Mouse (Mus musculus): ENCODE results near the gene Theg.

DNA sequence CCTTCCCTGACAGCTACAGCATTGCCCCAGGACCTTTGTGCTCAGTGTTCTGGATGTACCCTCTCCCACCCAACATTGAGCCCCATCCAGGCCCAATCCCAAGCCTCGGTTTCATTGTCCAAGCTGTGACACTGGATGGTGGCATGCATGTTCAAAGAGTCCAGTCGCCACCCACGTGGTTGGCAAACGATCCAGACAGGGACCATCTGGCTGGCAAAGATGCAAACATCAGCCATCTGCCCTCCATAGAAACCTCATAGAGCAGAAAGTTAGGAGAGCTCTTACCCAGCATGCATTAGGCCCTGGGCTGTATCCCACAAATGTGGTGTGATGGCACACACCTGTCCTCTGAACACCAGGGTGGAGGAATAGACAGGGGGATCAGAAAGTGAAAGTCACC, 44.3 kb upstream of the Theg start:
- TF ChIP-seq CTCF (IDR thresholded peaks at IDR 0.05; ENCODE audit: extremely low read depth, insufficient read depth, insufficient read length, insufficient replicate concordance) (no peak), POLR2A (IDR thresholded peaks at IDR 0.05; ENCODE audit: low read depth, low read length) (no peak)

Data from spleen, adult 2 months (tissue).